Mouse (Mus musculus) forebrain, embryonic 15.5 days (tissue): ENCODE results near the gene Pirt. TPM values are rescaled to one million over a fixed set of nuclear protein-coding genes. Genes with fewer than 3 reads are reported as not detected.

Source experiments
- ATAC-seq: fragments of 200-750 bp; cut with Nextera tagmentation; replicated peaks from 2 replicates; pipeline ENCODE4 v1.8.0; 2017; ENCODE audit warnings: mild to moderate bottlenecking, moderate TSS enrichment, moderate library complexity
- H3K27ac ChIP-seq: fragments of 300-500 bp; sonication (generic); replicated peaks from 2 replicates; pipeline ENCODE4 v1.5.1; 2015; ENCODE audit warnings: mild to moderate bottlenecking, inconsistent platforms
- H3K27me3 ChIP-seq: fragments of 300-500 bp; sonication (generic); 2 replicates; pipeline ENCODE4 v1.6.1; 2015; ENCODE audit warnings: inconsistent platforms
- H3K36me3 ChIP-seq: fragments of 300-500 bp; sonication (generic); 2 replicates; pipeline ENCODE4 v1.6.1; 2015; ENCODE audit warnings: mild to moderate bottlenecking, inconsistent platforms
- H3K4me1 ChIP-seq: fragments of 300-500 bp; sonication (generic); 2 replicates; pipeline ENCODE4 v1.6.1; 2015; ENCODE audit warnings: inconsistent platforms
- H3K4me2 ChIP-seq: fragments of 300-500 bp; sonication (generic); replicated peaks from 2 replicates; pipeline ENCODE4 v1.6.1; 2015; ENCODE audit warnings: mild to moderate bottlenecking, inconsistent platforms
- H3K4me3 ChIP-seq: fragments of 300-500 bp; sonication (generic); 2 replicates; pipeline ENCODE4 v1.5.1; 2015; ENCODE audit warnings: mild to moderate bottlenecking, inconsistent platforms
- H3K9ac ChIP-seq: fragments of 300-500 bp; sonication (generic); replicated peaks from 2 replicates; pipeline ENCODE4 v1.6.1; 2015; ENCODE audit warnings: mild to moderate bottlenecking, inconsistent platforms
- H3K9me3 ChIP-seq: fragments of 300-500 bp; sonication (generic); 2 replicates; pipeline ENCODE4 v1.6.1; 2016; ENCODE audit warnings: inconsistent platforms
- WGBS: fragments of 180-500 bp; shearing (Covaris S2); methylation state at CpG from one replicate; pipeline ENCODE4 v1.1.7; 2015; ENCODE audit warnings: mixed read lengths; 5-methylcytosine and 5-hydroxymethylcytosine counted together
- polyA plus RNA-seq: library from polyadenylated mRNA; unstranded; fragments of >200 nt; fragmentation: Nextera tagmentation; extraction: Ambion mirVana; gene quantifications from 2 replicates; pipeline ENCODE4 v1.2.1, GENCODE M21; 2015

Gene Pirt
- polyA plus RNA-seq, 1 experiment from 2014 or later, result not detected

GRCm38 (mm10) chr11:66914249-66914648 lies 2.5 kb downstream of the Pirt start:
- H3K4me3 ChIP-seq, result no peak overlapping the region
- H3K4me2 ChIP-seq, result no peak overlapping the region
- H3K9ac ChIP-seq, result no peak overlapping the region
- no peak for ATAC-seq
- H3K27ac ChIP-seq, result no peak overlapping the region
- H3K9me3 ChIP-seq, result no peaks in the 10 kb centered on the region
- no peaks in the 10 kb centered on the region for H3K4me1 ChIP-seq
- H3K27me3 ChIP-seq, result no peaks in the 10 kb centered on the region
- WGBS, result 15% methylated on average over 3 of the region's 3 CpGs
- H3K36me3 ChIP-seq, result no peaks in the 10 kb centered on the region

GRCm38 (mm10) chr11:66920012-66920411 lies 8.2 kb downstream of the Pirt start:
- Histone ChIP-seq H3K36me3 (no peaks in the 10 kb centered on the region), H3K9ac (no peak overlapping the region), H3K4me3 (no peak overlapping the region), H3K27me3 (no peaks in the 10 kb centered on the region), H3K4me2 (no peak overlapping the region), H3K9me3 (no peaks in the 10 kb centered on the region), H3K4me1 (no peaks in the 10 kb centered on the region), H3K27ac (no peak overlapping the region)
- no peak for ATAC-seq
- 82% methylated on average over 2 of the region's 2 CpGs for WGBS

- 89% methylated on average over 11 of the region's 11 CpGs for WGBS
- no peak overlapping the region for H3K27ac ChIP-seq
- no peak for ATAC-seq
Measured at GRCm38 (mm10) chr11:66924095-66924823, 12.5 kb downstream of the Pirt start.

GRCm38 (mm10) chr11:66928311-66928710 lies 16.5 kb downstream of the Pirt start:
- Histone ChIP-seq H3K27me3 (no peaks in the 10 kb centered on the region), H3K27ac (no peak overlapping the region)
- no peak for ATAC-seq

More at GRCm38 (mm10) chr11:66924095-66924823, 12.5 kb downstream of the Pirt start:
- no peak overlapping the region for H3K4me3 ChIP-seq
- no peak overlapping the region for H3K9ac ChIP-seq
- no peaks in the 10 kb centered on the region for H3K27me3 ChIP-seq
- no peak overlapping the region for H3K4me2 ChIP-seq
- H3K36me3 ChIP-seq, result no peaks in the 10 kb centered on the region
- H3K4me1 ChIP-seq, result no peaks in the 10 kb centered on the region
- no peaks in the 10 kb centered on the region for H3K9me3 ChIP-seq

GRCm38 (mm10) chr11:66932827-66933599 lies 21.2 kb downstream of the Pirt start:
- no peak overlapping the region for H3K4me3 ChIP-seq
- H3K9ac ChIP-seq, result no peak overlapping the region
- 60% methylated on average over 9 of the region's 9 CpGs for WGBS
- no peaks in the 10 kb centered on the region for H3K4me1 ChIP-seq
- no peak for ATAC-seq
- no peak overlapping the region for H3K4me2 ChIP-seq
- H3K27me3 ChIP-seq, result no peaks in the 10 kb centered on the region
- no peaks in the 10 kb centered on the region for H3K9me3 ChIP-seq
- no peak overlapping the region for H3K27ac ChIP-seq
- no peaks in the 10 kb centered on the region for H3K36me3 ChIP-seq

More at GRCm38 (mm10) chr11:66928311-66928710, 16.5 kb downstream of the Pirt start:
- no peak overlapping the region for H3K9ac ChIP-seq
- H3K36me3 ChIP-seq, result no peaks in the 10 kb centered on the region
- 54% methylated on average over 3 of the region's 3 CpGs for WGBS
- no peak overlapping the region for H3K4me2 ChIP-seq
- H3K4me3 ChIP-seq, result no peak overlapping the region
- H3K9me3 ChIP-seq, result no peaks in the 10 kb centered on the region
- H3K4me1 ChIP-seq, result no peaks in the 10 kb centered on the region

- Histone ChIP-seq H3K36me3 (no peaks in the 10 kb centered on the region), H3K27me3 (no peaks in the 10 kb centered on the region), H3K9ac (no peak overlapping the region), H3K4me3 (no peak overlapping the region), H3K27ac (no peak overlapping the region), H3K4me1 (no peaks in the 10 kb centered on the region), H3K9me3 (no peaks in the 10 kb centered on the region), H3K4me2 (no peak overlapping the region)
- ATAC-seq, result no peak
- 90% methylated on average over 7 of the region's 7 CpGs for WGBS
Measured at GRCm38 (mm10) chr11:66934428-66935173, 22.8 kb downstream of the Pirt start.

- no peaks in the 10 kb centered on the region for H3K9me3 ChIP-seq
- no peak overlapping the region for H3K4me2 ChIP-seq
- no peaks in the 10 kb centered on the region for H3K27me3 ChIP-seq
- H3K27ac ChIP-seq, result no peak overlapping the region
- 94% methylated on average over 5 of the region's 5 CpGs for WGBS
- H3K4me3 ChIP-seq, result no peak overlapping the region
- H3K36me3 ChIP-seq, result no peaks in the 10 kb centered on the region
- no peaks in the 10 kb centered on the region for H3K4me1 ChIP-seq
- ATAC-seq, result no peak
- no peak overlapping the region for H3K9ac ChIP-seq
Measured at GRCm38 (mm10) chr11:66942011-66942410, 30.2 kb downstream of the Pirt start.

GRCm38 (mm10) chr11:66945224-66945767 lies 33.5 kb downstream of the Pirt start:
- Histone ChIP-seq H3K27me3 (no peaks in the 10 kb centered on the region), H3K4me3 (no peak overlapping the region), H3K36me3 (no peaks in the 10 kb centered on the region)

GRCm38 (mm10) chr11:66946521-66946920 lies 34.7 kb downstream of the Pirt start:
- Histone ChIP-seq H3K4me1 (no peaks in the 10 kb centered on the region), H3K27ac (no peak overlapping the region), H3K9ac (no peak overlapping the region), H3K36me3 (no peaks in the 10 kb centered on the region), H3K9me3 (no peaks in the 10 kb centered on the region), H3K27me3 (no peaks in the 10 kb centered on the region), H3K4me2 (no peak overlapping the region), H3K4me3 (no peak overlapping the region)
- no peak for ATAC-seq
- WGBS, result 72% methylated on average over 6 of the region's 6 CpGs

More at GRCm38 (mm10) chr11:66945224-66945767, 33.5 kb downstream of the Pirt start:
- Histone ChIP-seq H3K4me2 (no peak overlapping the region), H3K27ac (no peak overlapping the region), H3K9me3 (no peaks in the 10 kb centered on the region), H3K9ac (no peak overlapping the region), H3K4me1 (no peaks in the 10 kb centered on the region)
- WGBS, result 61% methylated on average over 2 of the region's 2 CpGs
- no peak for ATAC-seq

GRCm38 (mm10) chr11:66946922-66947321 lies 35.1 kb downstream of the Pirt start:
- no peaks in the 10 kb centered on the region for H3K9me3 ChIP-seq
- H3K4me1 ChIP-seq, result no peaks in the 10 kb centered on the region
- H3K4me2 ChIP-seq, result no peak overlapping the region
- ATAC-seq, result no peak
- H3K4me3 ChIP-seq, result no peak overlapping the region
- H3K27me3 ChIP-seq, result no peaks in the 10 kb centered on the region
- H3K36me3 ChIP-seq, result no peaks in the 10 kb centered on the region
- 80% methylated on average over 6 of the region's 6 CpGs for WGBS
- no peak overlapping the region for H3K27ac ChIP-seq
- no peak overlapping the region for H3K9ac ChIP-seq

- 70% methylated on average over 9 of the region's 9 CpGs for WGBS
- ATAC-seq, result no peak
- Histone ChIP-seq H3K27ac (no peak within 1 kb of the TSS), H3K4me3 (no peak within 1 kb of the TSS), H3K27me3 (no peaks in the 10 kb centered on the region), H3K4me2 (no peak within 1 kb of the TSS), H3K36me3 (no peaks in the 10 kb centered on the region), H3K9me3 (no peaks in the 10 kb centered on the region), H3K4me1 (no peaks in the 10 kb centered on the region), H3K9ac (no peak within 1 kb of the TSS)
Measured at GRCm38 (mm10) chr11:66956303-66956702, 44.5 kb downstream of the Pirt start, which contains the start of gene Tmem238l. Tmem238l (plus strand) TSS chr11:66956638.

- no peaks in the 10 kb centered on the region for H3K4me1 ChIP-seq
- no peak for ATAC-seq
- H3K4me3 ChIP-seq, result no peak overlapping the region
- no peak overlapping the region for H3K27ac ChIP-seq
- H3K27me3 ChIP-seq, result no peaks in the 10 kb centered on the region
- no peaks in the 10 kb centered on the region for H3K36me3 ChIP-seq
- WGBS, result 88% methylated on average over 1 of the region's 1 CpGs
- H3K9ac ChIP-seq, result no peak overlapping the region
- H3K9me3 ChIP-seq, result no peaks in the 10 kb centered on the region
- no peak overlapping the region for H3K4me2 ChIP-seq
Measured at GRCm38 (mm10) chr11:66960797-66961196, 49.0 kb downstream of the Pirt start.
